Mouse (Mus musculus): ENCODE results near the gene Ermn. TPM values are rescaled to one million over a fixed set of nuclear protein-coding genes. Genes with fewer than 3 reads are reported as not detected.

Gene Ermn
- total and polyA plus RNA-seq, 3 experiments, result 0.17 to 0.26 TPM; not detected in 1

- dilution Hi-C loops (cut with MboI; ENCODE audit: extremely low pct_ligation_motif_present, extremely low pct_unique_long_range_greater_than_20kb, low sequenced_read_pairs) (no loop called here), in situ Hi-C loops (cut with MboI; ENCODE audit: low pct_ligation_motif_present, low pct_unique_long_range_greater_than_20kb, low sequenced_read_pairs) (loop anchor here (5.0 kb wide), 1 partner anchor 127 kb away; no protein-coding TSS in a partner anchor)
- Histone ChIP-seq H3K27ac (ENCODE audit: insufficient read depth, low read depth) (no peak overlapping the region), H3K36me3 (replicated peaks in 1 of 2; ENCODE audit: control insufficient read depth in 1 of 2, insufficient read depth in 1 of 2, low read length in 1 of 2) (no peaks in the 10 kb centered on the region), H3K4me3 (replicated peaks in 1 of 3; ENCODE audit: low read depth in 2 of 3, low read length in 2 of 3, poor library complexity in 1 of 3) (no peak overlapping the region), H3K4me1 (ENCODE audit: control insufficient read depth in 1 of 2, insufficient read depth in 2 of 2) (peaks cover 0 to 14% of the 10 kb centered on the region in 2 experiments; a peak in 2 of 4 replicates), H3K9ac (ENCODE audit: insufficient read depth, low read depth) (no peak overlapping the region), H3K27me3 (replicated peaks) (no peaks in the 10 kb centered on the region), H3K9me3 (replicated peaks; ENCODE audit: low read length) (no peaks in the 10 kb centered on the region), H3K4me2 (ENCODE audit: insufficient read depth, low read depth, poor library complexity, severe bottlenecking) (no peak overlapping the region), H3K79me2 (replicated peaks; ENCODE audit: control insufficient read depth, extremely low read depth, insufficient read depth, poor library complexity, severe bottlenecking) (no peaks in the 10 kb centered on the region)
- no peak for TF ChIP-seq SIN3A (IDR thresholded peaks at IDR 0.05; ENCODE audit: low read length)
- TF ChIP-seq POLR2AphosphoS2 (IDR thresholded peaks at IDR 0.05; ENCODE audit: low read depth, low read length), result no peak
- TF ChIP-seq NELFE (IDR thresholded peaks at IDR 0.05; ENCODE audit: low read depth, low read length), result no peak
- no peak for TF ChIP-seq ZKSCAN1 (IDR thresholded peaks at IDR 0.05; ENCODE audit: borderline replicate concordance, low read depth, low read length)
- TF ChIP-seq TCF12 (IDR thresholded peaks at IDR 0.05; ENCODE audit: low read depth, low read length), result no peak
- TF ChIP-seq NRF1 (IDR thresholded peaks at IDR 0.05; ENCODE audit: low read depth, low read length), result no peak
- peak; percentile 92 for TF ChIP-seq SMC3 (IDR thresholded peaks at IDR 0.05; ENCODE audit: low read depth, low read length)
- peak; percentile 77 to 95 for TF ChIP-seq CTCF (conservative IDR thresholded peaks at IDR 0.05 in 1 of 2, IDR thresholded peaks at IDR 0.05 in 1 of 2; ENCODE audit: low read depth in 2 of 2, low read length in 2 of 2)
- no peak for TF ChIP-seq ZNF384 (IDR thresholded peaks at IDR 0.05; ENCODE audit: low read depth, low read length)
- TF ChIP-seq IRF4 (IDR thresholded peaks at IDR 0.05; ENCODE audit: low read depth, low read length), result 0 out of 2 replicates have a peak, but pooled peaks have one; percentile 20
- TF ChIP-seq BHLHE40 (IDR thresholded peaks at IDR 0.05; ENCODE audit: low read depth, low read length), result peak; percentile 33; the same call in 1 of the 2 replicates
- TF ChIP-seq ZMIZ1 (IDR thresholded peaks at IDR 0.05; ENCODE audit: low read depth, low read length), result no peak
- TF ChIP-seq MAZ (IDR thresholded peaks at IDR 0.05; ENCODE audit: low read depth, low read length), result no peak
- peak; percentile 94 for TF ChIP-seq RAD21 (IDR thresholded peaks at IDR 0.05; ENCODE audit: low read depth, low read length)
- no peak for TF ChIP-seq HCFC1 (IDR thresholded peaks at IDR 0.05; ENCODE audit: low read depth, low read length)
- TF ChIP-seq ZC3H11A (IDR thresholded peaks at IDR 0.05; ENCODE audit: low read depth, low read length), result peak; percentile 73; the same call in 1 of the 2 replicates
- TF ChIP-seq RCOR1 (conservative IDR thresholded peaks at IDR 0.05; ENCODE audit: low read depth, low read length), result no peak
- TF ChIP-seq PAX5 (IDR thresholded peaks at IDR 0.05; ENCODE audit: low read length), result no peak
- TF ChIP-seq POLR2A (IDR thresholded peaks at IDR 0.05; ENCODE audit: low read depth, low read length), result no peak
- TF ChIP-seq JUN (IDR thresholded peaks at IDR 0.05; ENCODE audit: insufficient read depth, low read depth, low read length), result no peak
- no peak for TF ChIP-seq TBP (conservative IDR thresholded peaks at IDR 0.05; ENCODE audit: low read depth, low read length)
- no peak for TF ChIP-seq KAT2A (IDR thresholded peaks at IDR 0.05; ENCODE audit: insufficient replicate concordance, low read length)
- DNase-seq (ENCODE audit: extremely low read depth), result peak; percentile 74
Measured at GRCm38 (mm10) chr2:58055383-58055782, 2.7 kb upstream of the Ermn start.

GRCm38 (mm10) chr2:58041867-58042266 is 10.8 kb downstream of the Ermn start:
- no peaks in the 10 kb centered on the region for H3K9me3 ChIP-seq (replicated peaks; ENCODE audit: low read length)
- H3K4me1 ChIP-seq (ENCODE audit: control insufficient read depth in 1 of 2, insufficient read depth in 2 of 2), result peaks cover 0 to 4% of the 10 kb centered on the region in 2 experiments; a peak in 1 of 4 replicates
- dilution Hi-C loops (cut with MboI; ENCODE audit: extremely low pct_ligation_motif_present, extremely low pct_unique_long_range_greater_than_20kb, low sequenced_read_pairs) (no loop called here), in situ Hi-C loops (cut with MboI; ENCODE audit: low pct_ligation_motif_present, low pct_unique_long_range_greater_than_20kb, low sequenced_read_pairs) (loop anchor here (25.0 kb wide), 2 partner anchors 270 to 620 kb away; no protein-coding TSS in a partner anchor)
- no peak overlapping the region for H3K4me2 ChIP-seq (ENCODE audit: insufficient read depth, low read depth, poor library complexity, severe bottlenecking)
- no peak for DNase-seq (ENCODE audit: extremely low read depth)
- H3K27ac ChIP-seq (ENCODE audit: insufficient read depth, low read depth), result no peak overlapping the region
- no peak overlapping the region for H3K4me3 ChIP-seq (replicated peaks in 1 of 3; ENCODE audit: low read depth in 2 of 3, low read length in 2 of 3, poor library complexity in 1 of 3)
- H3K36me3 ChIP-seq (replicated peaks in 1 of 2; ENCODE audit: control insufficient read depth in 1 of 2, insufficient read depth in 1 of 2, low read length in 1 of 2), result no peaks in the 10 kb centered on the region
- no peaks in the 10 kb centered on the region for H3K79me2 ChIP-seq (replicated peaks; ENCODE audit: control insufficient read depth, extremely low read depth, insufficient read depth, poor library complexity, severe bottlenecking)
- no peaks in the 10 kb centered on the region for H3K27me3 ChIP-seq (replicated peaks)
- TF ChIP-seq IRF4 (IDR thresholded peaks at IDR 0.05; ENCODE audit: low read depth, low read length) (no peak), ETS1 (conservative IDR thresholded peaks at IDR 0.05; ENCODE audit: low read depth, low read length) (no peak), CHD1 (IDR thresholded peaks at IDR 0.05; ENCODE audit: low read depth, low read length) (no peak), MXI1 (IDR thresholded peaks at IDR 0.05; ENCODE audit: low read depth, low read length) (no peak), ZC3H11A (IDR thresholded peaks at IDR 0.05; ENCODE audit: low read depth, low read length) (no peak), TBP (conservative IDR thresholded peaks at IDR 0.05; ENCODE audit: low read depth, low read length) (no peak), BHLHE40 (IDR thresholded peaks at IDR 0.05; ENCODE audit: low read depth, low read length) (no peak), CTCF (conservative IDR thresholded peaks at IDR 0.05 in 1 of 2, IDR thresholded peaks at IDR 0.05 in 1 of 2; ENCODE audit: low read depth in 2 of 2, low read length in 2 of 2) (no peak), SMC3 (IDR thresholded peaks at IDR 0.05; ENCODE audit: low read depth, low read length) (no peak), HCFC1 (IDR thresholded peaks at IDR 0.05; ENCODE audit: low read depth, low read length) (no peak), ZMIZ1 (IDR thresholded peaks at IDR 0.05; ENCODE audit: low read depth, low read length) (no peak), RCOR1 (conservative IDR thresholded peaks at IDR 0.05; ENCODE audit: low read depth, low read length) (no peak), CHD2 (IDR thresholded peaks at IDR 0.05; ENCODE audit: low read length) (no peak), MAFK (IDR thresholded peaks at IDR 0.05; ENCODE audit: insufficient replicate concordance, low read length) (no peak), POLR2A (IDR thresholded peaks at IDR 0.05; ENCODE audit: low read depth, low read length) (no peak), MAZ (IDR thresholded peaks at IDR 0.05; ENCODE audit: low read depth, low read length) (no peak), ZNF384 (IDR thresholded peaks at IDR 0.05; ENCODE audit: low read depth, low read length) (no peak), NRF1 (IDR thresholded peaks at IDR 0.05; ENCODE audit: low read depth, low read length) (no peak), NELFE (IDR thresholded peaks at IDR 0.05; ENCODE audit: low read depth, low read length) (no peak), TCF12 (IDR thresholded peaks at IDR 0.05; ENCODE audit: low read depth, low read length) (no peak)
- H3K9ac ChIP-seq (ENCODE audit: insufficient read depth, low read depth), result no peak overlapping the region

Measured in CH12.LX (cell line).